Mouse (Mus musculus) kidney, postnatal 14 days (tissue): Measurements from ENCODE around the gene Adam30.
A peak's percentile ranks its signal among the peaks of the same experiment; 100 is the strongest.

ENCODE experiments used
- DNase-seq: peaks from one replicate; pipeline ENCODE4 v3.0.0; 2022; ENCODE audit warnings: mixed read lengths

Adam30 gene

DNA sequence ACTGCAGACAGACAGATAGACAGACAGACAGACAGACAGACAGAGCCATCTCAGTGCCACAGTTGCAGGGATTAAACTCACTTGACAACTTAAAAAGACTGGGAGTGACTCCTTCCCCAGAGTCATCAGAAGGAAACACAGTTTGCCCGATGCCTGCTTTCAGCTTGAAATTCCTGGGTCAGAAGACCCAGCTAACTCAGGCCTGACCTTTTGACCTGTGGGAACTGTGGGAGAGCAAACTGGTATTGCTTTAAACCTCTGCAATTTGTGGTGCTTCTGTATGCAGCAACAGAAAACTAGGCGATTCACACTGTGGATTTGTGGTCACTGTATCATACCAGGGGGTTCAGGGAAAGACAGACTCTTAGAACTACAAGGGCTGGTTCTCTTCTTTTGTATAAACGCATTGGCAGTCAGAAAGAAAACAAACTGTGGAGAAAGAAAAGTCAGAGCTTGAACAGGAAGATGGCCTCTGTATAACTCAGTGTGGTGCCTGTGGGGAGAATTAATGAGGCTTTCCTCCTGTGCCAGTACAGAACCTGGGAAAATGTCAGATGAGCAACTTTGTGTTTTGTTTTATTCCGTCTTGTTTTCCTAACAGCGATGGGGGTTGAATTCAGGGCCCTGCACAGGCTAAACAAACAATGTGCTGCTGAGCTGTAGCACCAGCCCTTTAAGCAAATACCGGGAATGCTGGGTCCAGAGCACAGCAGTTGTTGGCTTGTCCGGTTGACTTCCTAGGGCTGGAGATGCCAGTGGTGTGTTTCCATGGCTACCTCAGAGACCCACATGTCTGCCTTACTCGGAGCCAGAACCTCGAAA, 37.5 kb downstream of the Adam30 start:
- peak; percentile 17 for DNase-seq

GRCm38 (mm10) chr3:98199747-98200146, 39.3 kb downstream of the Adam30 start:
- peak; percentile 35 for DNase-seq

- no peak for DNase-seq
Observed at GRCm38 (mm10) chr3:98203282-98203681, 42.9 kb downstream of the Adam30 start.

- DNase-seq: no peak
Observed at GRCm38 (mm10) chr3:98206977-98207376, 46.5 kb downstream of the Adam30 start.

DNA sequence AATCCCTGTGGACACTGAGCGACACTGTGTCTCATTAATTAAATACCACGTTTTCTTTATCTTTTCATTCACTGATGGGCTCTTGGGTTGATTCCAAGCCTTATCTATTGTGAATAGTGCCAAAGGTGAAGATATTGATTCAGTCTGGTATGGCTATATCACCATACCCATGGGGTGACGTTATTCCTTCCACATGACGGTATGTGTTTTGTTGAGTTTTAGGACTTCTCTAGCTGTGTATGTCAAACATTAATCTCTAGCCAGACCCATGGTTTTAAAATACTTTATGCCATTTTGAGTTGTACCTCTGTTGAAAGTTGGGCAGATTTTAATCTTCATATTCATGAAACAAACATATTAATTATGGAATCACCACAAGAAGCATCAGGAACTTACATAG, 48.7 kb downstream of the Adam30 start:
- DNase-seq: no peak

GRCm38 (mm10) chr3:98210860-98211259, 50.4 kb downstream of the Adam30 start:
- no peak for DNase-seq

GRCm38 (mm10) chr3:98211301-98212081, 51.1 kb downstream of the Adam30 start:
- no peak for DNase-seq
